Mouse (Mus musculus) ES-Bruce4 (cell line): ENCODE measurements around the gene Polg2. TPM values are rescaled to one million over a fixed set of nuclear protein-coding genes. Genes with fewer than 3 reads are reported as not detected.
"Not testable (repeated sequence)": the region's sequence is repeated elsewhere in the genome, so short reads cannot be mapped to it uniquely, and the experiment has no call there.

Experiments used
- H3K27ac ChIP-seq: 2 replicates; pipeline ENCODE4 v1.5.1; 2012; ENCODE audit warnings: low read length, inconsistent platforms; ENCODE audit not compliant: insufficient read depth
- H3K27me3 ChIP-seq: 2 replicates; pipeline ENCODE4 v1.6.1; 2012; ENCODE audit warnings: mild to moderate bottlenecking, low read length, inconsistent platforms; ENCODE audit not compliant: control insufficient read depth, poor library complexity, insufficient read depth, severe bottlenecking
- H3K36me3 ChIP-seq: 2 replicates; pipeline ENCODE4 v1.6.1; 2012; ENCODE audit warnings: inconsistent platforms, mild to moderate bottlenecking, low read length, moderate library complexity; ENCODE audit not compliant: control insufficient read depth, poor library complexity, insufficient read depth, severe bottlenecking
- H3K4me1 ChIP-seq: one replicate; pipeline ENCODE4 v1.8.1; 2011; ENCODE audit warnings: low read length; ENCODE audit not compliant: control insufficient read depth, insufficient read depth
- H3K4me3 ChIP-seq: 2 replicates; pipeline ENCODE4 v1.5.1; 2011; ENCODE audit warnings: low read depth, mild to moderate bottlenecking, low read length
- H3K9ac ChIP-seq: 2 replicates; pipeline ENCODE4 v1.6.1; 2012; ENCODE audit warnings: low read depth, mild to moderate bottlenecking, inconsistent platforms; ENCODE audit not compliant: poor library complexity, severe bottlenecking
- H3K9me3 ChIP-seq: replicated peaks from 2 replicates; pipeline ENCODE4 v1.6.1; 2012; ENCODE audit warnings: mild to moderate bottlenecking, low read length, inconsistent platforms; ENCODE audit not compliant: control insufficient read depth, poor library complexity, insufficient read depth, severe bottlenecking
- CTCF ChIP-seq: IDR thresholded peaks from one replicate; pipeline ENCODE4 v1.8.1; 2011; ENCODE audit warnings: low read depth, low read length
- EP300 ChIP-seq: IDR thresholded peaks from 2 replicates; pipeline ENCODE4 v1.6.1; 2011; ENCODE audit warnings: low read depth, low read length; ENCODE audit not compliant: insufficient read depth
- POLR2A ChIP-seq: IDR thresholded peaks from one replicate; pipeline ENCODE4 v1.8.1; 2011; ENCODE audit warnings: low read length; ENCODE audit not compliant: insufficient read depth
- polyA plus RNA-seq: library from polyadenylated mRNA; stranded (reverse); fragments of >200 nt; gene quantifications from 2 replicates; pipeline ENCODE4 v1.2.4, GENCODE M21; 2011; ENCODE audit warnings: low read depth; ENCODE audit not compliant: missing spikeins, insufficient read depth, insufficient read length

The Polg2 gene
- polyA plus RNA-seq, 1 experiment: 12.3 TPM

DNA sequence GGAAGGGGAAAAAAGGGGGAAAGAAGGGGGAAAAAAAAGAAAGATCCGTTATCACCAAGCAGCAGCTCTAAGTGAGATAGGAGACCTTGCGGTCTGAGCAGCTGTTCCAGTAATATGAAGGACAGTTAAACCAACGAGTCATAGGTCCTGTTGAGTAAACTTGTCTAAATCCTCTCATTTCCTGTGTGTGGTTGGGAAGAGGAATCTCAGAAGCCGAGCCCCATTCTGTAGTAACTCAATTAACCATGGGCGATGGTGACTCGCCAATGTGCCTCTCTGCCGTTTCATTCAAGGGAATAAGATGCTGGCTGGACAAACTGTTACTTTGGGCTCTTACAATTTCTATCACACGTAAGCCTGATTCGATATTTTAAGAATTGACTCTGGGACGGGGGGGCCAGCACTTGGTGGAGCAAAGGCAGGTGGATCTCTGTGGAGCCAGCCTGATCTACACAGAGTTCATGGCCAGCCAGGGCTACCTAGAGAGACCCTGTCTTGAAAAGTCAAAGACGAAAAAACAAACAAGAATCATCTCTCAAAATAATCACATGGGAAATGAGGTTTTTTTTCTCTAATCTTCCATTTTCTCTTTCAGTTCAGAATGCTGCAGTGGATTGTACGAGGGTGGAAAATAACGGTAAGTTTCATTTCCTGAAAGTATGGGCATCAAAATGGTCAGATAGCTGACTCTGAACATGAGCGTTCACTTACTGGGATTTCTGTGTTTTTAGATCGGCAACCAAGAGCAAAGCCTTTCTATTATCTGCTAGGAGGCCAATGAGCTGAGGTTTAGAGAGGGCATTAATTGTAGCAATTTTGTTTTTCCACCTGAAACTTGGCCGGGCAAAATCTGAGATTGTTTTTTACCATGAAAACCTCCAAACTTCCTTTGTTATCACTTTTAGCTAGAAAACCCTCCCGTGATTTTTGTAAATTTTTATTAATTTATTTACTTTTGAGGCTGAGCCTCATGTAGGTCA is 28.0 kb downstream of the Polg2 start, which contains the start of gene Milr1:
Milr1 (plus strand) TSS at position 188 of the 980 bp plus-strand sequence.
- Histone ChIP-seq H3K36me3 (no peaks in the 10 kb centered on the region), H3K4me3 (no peak within 1 kb of the TSS), H3K4me1 (no peaks in the 10 kb centered on the region), H3K27me3 (no peaks in the 10 kb centered on the region), H3K9ac (no peak within 1 kb of the TSS), H3K27ac (no peak within 1 kb of the TSS), H3K9me3 (peaks cover 6% of the 10 kb centered on the region; the same call in 1 of the 2 replicates)
- TF ChIP-seq CTCF: no peak
- TF ChIP-seq POLR2A: no peak
- no peak for TF ChIP-seq EP300

GRCm38 (mm10) chr11:106750121-106750751 is 29.1 kb downstream of the Polg2 start, which contains the start of gene Pecam1:
Gene Pecam1 (minus strand): TSS chr11:106750628.
- Histone ChIP-seq H3K4me3 (no peak within 1 kb of the TSS), H3K9me3 (peaks cover 6% of the 10 kb centered on the region; the same call in 1 of the 2 replicates), H3K27ac (no peak within 1 kb of the TSS), H3K4me1 (no peaks in the 10 kb centered on the region), H3K9ac (no peak within 1 kb of the TSS), H3K36me3 (no peaks in the 10 kb centered on the region), H3K27me3 (no peaks in the 10 kb centered on the region)
- TF ChIP-seq CTCF (no peak), EP300 (no peak), POLR2A (no peak)

DNA sequence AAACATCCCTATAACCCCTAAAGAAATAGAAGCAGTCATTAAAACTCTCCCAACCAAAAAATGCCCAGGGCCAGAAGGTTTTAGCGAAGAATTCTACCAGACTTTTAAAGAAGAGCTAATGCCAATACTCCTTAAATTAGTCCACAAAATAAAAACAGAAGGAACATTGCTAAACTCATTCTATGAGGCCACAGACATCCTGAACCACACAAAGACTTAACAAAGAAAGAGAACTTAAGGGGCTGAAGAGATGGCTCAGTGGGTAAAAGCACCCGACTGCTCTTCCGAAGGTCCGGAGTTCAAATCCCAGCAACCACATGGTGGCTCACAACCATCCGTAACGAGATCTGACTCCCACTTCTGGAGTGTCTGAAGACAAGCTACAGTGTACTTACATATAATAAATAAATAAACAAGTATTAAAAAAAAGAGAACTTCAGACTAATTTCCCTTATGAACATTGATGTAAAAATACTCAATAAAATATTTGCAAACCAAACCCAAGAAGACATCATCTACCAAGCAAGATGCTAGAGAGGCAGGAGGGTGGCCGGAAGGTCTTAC is 29.7 kb downstream of the Polg2 start:
- not testable (repeated sequence) for H3K27me3 ChIP-seq, H3K9me3 ChIP-seq, H3K27ac ChIP-seq, H3K36me3 ChIP-seq, H3K9ac ChIP-seq, H3K4me3 ChIP-seq, H3K4me1 ChIP-seq

DNA sequence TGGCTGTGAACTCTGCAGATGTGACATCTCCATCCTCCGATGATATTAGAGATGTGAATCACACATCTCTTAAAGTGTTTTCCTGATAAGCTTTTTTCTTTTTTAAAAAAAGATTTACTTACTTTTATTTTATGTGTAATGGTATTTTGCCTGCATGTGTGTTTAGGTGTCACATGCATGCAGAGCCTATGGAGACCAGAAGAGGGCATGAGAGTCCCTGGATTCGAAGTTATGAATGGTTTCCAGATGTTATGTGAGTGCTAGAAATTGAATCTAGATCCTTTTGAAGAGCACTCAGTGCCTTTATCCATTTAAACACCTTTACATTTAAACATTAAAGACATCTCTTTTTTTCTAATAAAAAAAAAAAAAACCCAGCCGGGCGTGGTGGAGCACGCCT is 34.4 kb downstream of the Polg2 start:
- peaks cover 6% of the 10 kb centered on the region; the same call in 1 of the 2 replicates for H3K9me3 ChIP-seq
- H3K27ac ChIP-seq: no peak overlapping the region
- no peaks in the 10 kb centered on the region for H3K4me1 ChIP-seq
- H3K9ac ChIP-seq: no peak overlapping the region
- no peak overlapping the region for H3K4me3 ChIP-seq
- no peaks in the 10 kb centered on the region for H3K36me3 ChIP-seq
- TF ChIP-seq EP300 (no peak), POLR2A (no peak), CTCF (no peak)
- H3K27me3 ChIP-seq: no peaks in the 10 kb centered on the region

- Histone ChIP-seq H3K9me3 (peaks cover 4% of the 10 kb centered on the region; the same call in 1 of the 2 replicates), H3K27me3 (no peaks in the 10 kb centered on the region), H3K36me3 (no peaks in the 10 kb centered on the region), H3K4me3 (no peak overlapping the region), H3K27ac (no peak overlapping the region), H3K4me1 (no peaks in the 10 kb centered on the region), H3K9ac (no peak overlapping the region)
- no peak for TF ChIP-seq CTCF
- no peak for TF ChIP-seq EP300
- no peak for TF ChIP-seq POLR2A
Measured at GRCm38 (mm10) chr11:106742388-106742841, 36.9 kb downstream of the Polg2 start.

DNA sequence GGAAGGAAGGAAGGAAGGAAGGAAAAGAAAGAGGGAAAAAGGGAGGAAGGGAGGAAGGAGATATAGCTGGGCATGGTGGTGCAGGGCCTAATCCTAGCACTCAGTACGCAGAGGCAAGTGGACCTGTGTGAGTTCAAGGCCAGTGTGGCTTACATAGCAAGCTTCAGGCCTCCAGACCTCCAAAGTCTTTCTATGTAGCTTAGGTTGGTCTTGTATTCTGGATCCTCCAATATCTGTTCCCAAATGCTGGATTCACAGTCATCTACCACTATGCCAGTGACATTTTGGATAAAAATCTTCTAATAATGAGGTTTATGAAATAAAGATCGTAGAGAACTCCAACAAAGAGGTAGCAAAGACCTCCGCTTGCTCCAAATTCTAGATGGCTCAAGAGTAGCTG is 37.5 kb downstream of the Polg2 start:
- no peak overlapping the region for H3K9ac ChIP-seq
- TF ChIP-seq EP300: no peak
- TF ChIP-seq POLR2A: no peak
- no peak for TF ChIP-seq CTCF
- H3K27me3 ChIP-seq: no peaks in the 10 kb centered on the region
- no peak overlapping the region for H3K27ac ChIP-seq
- H3K36me3 ChIP-seq: no peaks in the 10 kb centered on the region
- H3K4me3 ChIP-seq: no peak overlapping the region
- H3K9me3 ChIP-seq: no peaks in the 10 kb centered on the region
- no peaks in the 10 kb centered on the region for H3K4me1 ChIP-seq
